Mouse (Mus musculus) kidney, postnatal 10 days (tissue): ENCODE data around the gene Mrvi1.
A peak's percentile ranks its signal among the peaks of the same experiment; 100 is the strongest.

Experiments
- DNase-seq: peaks from one replicate; pipeline ENCODE4 v3.0.0; 2021; ENCODE audit warnings: mixed read lengths

Mrvi1 gene

DNA sequence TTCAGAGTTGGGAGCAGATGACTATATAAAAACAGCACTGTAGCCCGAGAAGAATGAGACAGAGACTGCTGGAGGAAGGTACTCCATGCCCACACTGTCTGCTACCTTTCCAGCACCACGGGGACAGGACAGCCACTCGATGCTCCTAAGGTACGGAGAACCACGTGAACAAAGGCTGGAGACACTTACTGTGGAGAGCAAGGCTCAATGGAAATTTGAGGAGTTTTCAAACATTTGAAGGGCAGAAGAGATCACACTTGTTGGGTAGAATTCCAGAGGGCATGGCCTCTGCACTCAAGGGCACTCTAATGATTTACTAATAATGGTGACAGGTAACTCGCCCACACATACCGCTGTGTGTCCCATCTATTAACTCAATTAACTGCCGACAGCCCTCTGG lies 159.2 kb downstream of the Mrvi1 start:
- DNase-seq, result no peak

DNA sequence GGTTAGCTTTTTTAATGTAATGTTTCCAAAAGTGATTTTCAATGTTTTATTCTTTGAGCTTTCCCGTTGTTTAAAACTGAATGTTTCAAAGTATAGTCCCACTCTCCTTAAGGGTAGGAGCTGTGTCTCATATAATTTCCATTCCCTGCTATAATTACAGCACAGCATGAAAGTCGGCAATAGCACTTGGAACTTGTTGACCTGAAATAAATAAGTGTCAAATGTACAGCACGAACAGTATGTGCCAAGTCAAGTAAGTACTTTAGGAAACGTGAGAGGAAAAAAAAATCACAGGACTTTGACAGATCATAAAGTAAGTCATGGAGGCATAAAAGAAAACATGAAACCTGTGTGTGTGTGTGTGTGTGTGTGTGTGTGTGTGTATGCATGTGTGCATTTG lies 160.2 kb downstream of the Mrvi1 start:
- no peak for DNase-seq

DNA sequence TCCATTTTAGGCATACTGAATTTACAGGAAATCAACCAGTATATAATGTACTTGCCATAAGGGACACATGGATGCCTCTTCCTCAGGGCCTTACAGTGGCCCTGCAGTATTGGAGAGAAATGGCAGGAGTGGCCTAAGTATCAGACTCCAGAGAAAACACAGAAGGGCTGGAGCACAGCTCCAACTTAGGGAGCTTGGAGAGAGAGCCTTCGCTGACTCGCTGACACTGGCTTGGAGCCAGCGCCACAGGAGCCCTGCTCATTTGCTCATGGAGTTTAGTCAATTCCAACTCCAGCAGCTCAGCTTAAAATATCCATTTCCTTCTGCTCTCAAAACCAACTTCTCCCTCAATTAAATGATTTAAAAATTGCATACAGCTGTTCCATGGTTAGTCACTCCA lies 160.6 kb downstream of the Mrvi1 start:
- peak; percentile 72 for DNase-seq

DNA sequence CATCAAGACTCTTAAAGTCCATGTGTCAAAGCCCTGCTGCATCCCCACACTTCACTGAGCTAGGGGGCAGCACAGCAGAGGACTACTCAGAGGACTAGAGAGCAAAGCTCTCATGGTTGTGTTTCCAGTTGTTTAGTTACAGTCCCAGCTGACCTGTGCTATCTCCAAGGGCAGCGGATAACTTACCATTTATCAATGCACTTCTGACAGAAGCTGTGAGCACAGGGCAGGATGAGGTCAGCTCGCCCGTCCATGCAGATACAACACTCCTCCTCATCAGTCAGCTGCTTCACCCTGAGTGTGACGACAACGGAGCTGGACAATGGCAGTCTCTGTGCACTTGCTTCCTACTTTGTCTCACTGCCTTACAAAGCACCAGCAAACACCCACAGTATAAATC lies 161.2 kb downstream of the Mrvi1 start:
- DNase-seq, result peak; percentile 48

DNA sequence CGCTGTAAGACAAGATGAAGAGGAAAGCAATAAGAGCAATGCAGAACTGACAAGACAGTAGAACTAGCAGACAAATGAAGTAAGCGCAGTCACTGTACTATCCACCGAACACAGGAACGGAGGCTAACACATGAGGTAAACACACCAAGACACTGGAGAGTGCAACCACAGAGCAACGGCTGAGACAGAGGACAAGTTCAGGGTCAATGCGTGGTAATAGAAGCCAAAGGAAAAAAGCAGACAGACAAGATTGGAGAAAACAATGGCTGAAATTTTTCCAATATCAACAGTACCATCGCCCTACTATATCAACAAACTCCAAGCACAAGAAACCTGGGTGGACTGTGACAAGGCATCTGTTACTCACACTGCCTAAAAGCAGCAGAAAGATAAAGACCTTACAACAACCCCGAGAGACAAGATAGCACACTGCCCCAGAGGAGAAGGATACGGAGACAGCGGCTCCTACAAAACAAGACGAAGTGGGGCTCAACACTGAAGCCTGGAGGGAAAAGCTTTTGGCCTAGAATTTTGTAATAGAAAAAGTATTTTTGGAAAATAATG lies 163.4 kb downstream of the Mrvi1 start:
- no peak for DNase-seq
